Mouse (Mus musculus): Measurements from ENCODE around the gene Bag3.

DNA sequence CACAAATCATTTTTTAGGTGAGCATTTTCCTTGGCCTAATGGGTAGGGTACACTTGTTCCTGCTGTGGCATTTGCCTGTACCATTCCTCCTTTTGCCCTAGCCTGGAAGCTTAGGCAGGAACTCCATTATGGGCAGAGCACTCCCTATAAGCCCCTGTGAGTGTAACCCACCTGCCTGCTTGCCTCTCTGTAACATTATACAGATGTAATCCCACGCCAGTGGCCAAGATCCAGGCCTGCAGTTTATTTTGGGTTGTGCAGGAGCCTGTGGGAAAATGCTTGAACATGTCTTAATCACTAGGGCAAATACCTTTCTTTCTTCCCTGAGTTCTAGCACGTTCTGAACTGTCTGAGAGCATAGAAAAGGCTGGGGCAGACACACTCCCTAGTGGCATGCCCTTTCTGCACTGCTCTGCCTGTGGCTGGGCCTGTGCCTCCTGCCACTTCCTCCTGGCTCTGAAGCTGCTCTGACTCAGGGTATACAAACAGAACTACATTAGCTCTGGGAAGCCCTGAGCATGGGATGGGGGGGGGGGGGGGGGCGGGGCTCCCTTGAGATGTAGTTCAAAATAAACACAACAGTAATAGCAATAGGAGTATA, 29.8 kb downstream of the Bag3 start:
- TF ChIP-seq POLR2A (IDR thresholded peaks at IDR 0.05; ENCODE audit: extremely low read depth, insufficient read depth, low read length), result no peak
- no peak for TF ChIP-seq CTCF (IDR thresholded peaks at IDR 0.05; ENCODE audit: extremely low read depth, insufficient read depth, low read length)
